Mouse (Mus musculus): ENCODE data around the gene Grm4.

GRCm38 (mm10) chr17:27560926-27561480, 39.8 kb upstream of the Grm4 start:
- TF ChIP-seq POLR2A (IDR thresholded peaks at IDR 0.05; ENCODE audit: extremely low read depth, insufficient read depth, low read length) (no peak), CTCF (IDR thresholded peaks at IDR 0.05; ENCODE audit: low read depth, low read length) (no peak)

Measured in liver, adult 2 months (tissue).